Mouse (Mus musculus) fat pad, adult 2 months (tissue): ENCODE measurements around the gene Nrp1.

ENCODE experiments used
- DNase-seq: peaks from one replicate; pipeline ENCODE4 v3.0.0-alpha.2; 2011; ENCODE audit warnings: low read depth, low spot score; ENCODE audit errors: extremely low read depth

Nrp1 gene

DNA sequence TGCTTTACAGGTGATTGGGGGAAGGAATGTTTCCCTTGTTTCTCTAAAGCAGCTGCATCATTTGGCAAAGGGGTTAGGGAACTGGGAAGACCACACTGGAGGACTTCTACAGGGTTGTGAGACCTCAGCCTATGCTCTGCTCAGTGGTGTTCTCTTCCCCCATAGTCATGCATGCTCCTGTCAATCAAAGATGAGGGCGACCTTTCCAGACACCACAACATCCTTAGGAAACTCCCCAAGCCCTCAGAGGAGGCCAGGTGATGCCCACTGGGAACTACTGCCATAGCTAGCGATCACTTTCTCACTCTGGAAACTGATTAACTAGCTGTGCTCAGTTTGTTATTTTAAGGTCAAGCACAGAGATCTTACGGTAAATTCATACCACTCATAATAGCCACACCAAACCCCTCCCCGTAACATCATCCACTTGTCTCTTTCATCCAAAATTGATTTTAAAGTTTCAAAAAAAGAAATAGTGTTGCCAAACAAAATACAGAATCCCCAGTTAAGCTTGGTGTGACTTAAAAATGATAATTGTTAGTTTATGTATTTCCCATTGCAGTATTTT, 105.7 kb downstream of the Nrp1 start:
- DNase-seq, result no peak

DNA sequence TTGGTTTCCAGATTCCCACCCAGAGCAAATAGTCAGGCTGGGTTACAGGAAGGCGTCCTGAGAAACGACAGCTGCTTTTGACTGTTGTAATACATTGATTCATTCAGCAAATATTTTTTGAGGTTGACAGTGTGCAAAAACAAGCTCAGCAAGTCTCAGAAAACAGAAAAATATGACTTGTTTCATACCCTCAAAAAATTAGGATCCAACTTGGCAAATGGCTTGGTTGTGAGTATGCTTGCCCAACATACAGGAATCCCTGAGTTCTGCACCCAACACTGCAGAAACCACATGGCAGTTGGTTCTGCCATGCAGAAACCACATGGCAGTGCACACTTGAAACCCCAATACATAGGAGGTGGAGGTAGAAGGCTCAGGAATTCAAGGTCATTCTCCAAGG, 107.1 kb downstream of the Nrp1 start:
- no peak for DNase-seq

DNA sequence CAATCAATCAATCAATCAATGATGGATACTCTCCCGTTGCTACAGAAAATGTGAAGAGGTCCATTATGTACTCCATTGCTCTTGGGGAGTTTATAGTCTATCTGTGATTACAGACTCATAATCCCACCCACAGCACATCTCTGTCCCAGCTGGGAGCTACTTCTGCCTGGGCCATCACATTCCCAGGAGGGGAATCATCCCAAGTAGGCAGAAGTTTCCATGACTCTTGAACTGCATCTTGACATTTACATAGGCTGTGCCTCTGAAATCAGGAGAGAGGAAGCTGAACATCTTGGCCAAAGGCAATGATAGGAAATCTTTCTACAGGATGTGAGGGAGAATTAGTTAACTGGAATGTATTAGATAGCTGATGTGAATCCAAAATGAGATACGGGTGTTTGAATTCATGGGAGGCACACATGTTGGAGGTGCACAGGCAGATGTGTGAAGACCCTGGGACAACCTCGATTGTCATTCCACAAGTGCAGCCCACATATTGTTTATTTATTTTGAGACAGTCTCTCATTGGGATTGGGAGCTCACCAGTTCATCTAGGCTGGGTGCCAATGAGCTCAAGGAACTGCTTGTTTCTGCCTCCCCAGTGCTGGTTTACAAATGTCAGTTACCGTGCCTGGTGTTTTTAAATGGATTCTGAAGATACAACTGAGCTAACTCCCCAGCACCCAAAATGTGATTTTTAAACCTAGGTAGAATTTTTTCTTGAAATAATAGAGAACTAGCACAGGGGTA, 108.5 kb downstream of the Nrp1 start:
- no peak for DNase-seq

GRCm38 (mm10) chr8:128470097-128470496, 111.7 kb downstream of the Nrp1 start:
- DNase-seq, result no peak

- no peak for DNase-seq
Observed at GRCm38 (mm10) chr8:128471186-128471585, 112.8 kb downstream of the Nrp1 start.

GRCm38 (mm10) chr8:128472871-128473270, 114.5 kb downstream of the Nrp1 start:
- no peak for DNase-seq

- DNase-seq, result no peak
Observed at GRCm38 (mm10) chr8:128473456-128474239, 115.2 kb downstream of the Nrp1 start.

GRCm38 (mm10) chr8:128474614-128475013, 116.2 kb downstream of the Nrp1 start:
- no peak for DNase-seq

DNA sequence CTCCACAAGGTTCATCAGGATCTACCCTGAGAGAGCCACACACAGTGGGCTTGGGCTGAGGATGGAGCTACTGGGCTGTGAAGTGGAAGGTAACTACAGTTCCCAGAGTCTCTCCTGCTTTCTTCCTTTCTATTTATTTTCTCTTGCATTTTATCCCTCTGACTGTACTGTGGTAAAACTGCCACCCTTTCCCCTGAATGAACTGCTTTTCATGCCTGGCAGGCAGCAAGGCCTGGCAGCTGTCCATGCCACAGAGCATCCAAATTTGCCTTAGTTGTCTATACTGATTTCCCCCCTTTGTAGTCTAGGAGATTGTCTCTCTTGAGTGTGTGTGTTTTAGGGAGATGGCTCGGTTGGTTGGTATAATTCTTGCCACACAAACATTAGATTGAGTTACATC, 117.8 kb downstream of the Nrp1 start:
- no peak for DNase-seq

GRCm38 (mm10) chr8:128478017-128478416, 119.6 kb downstream of the Nrp1 start:
- DNase-seq, result no peak

DNA sequence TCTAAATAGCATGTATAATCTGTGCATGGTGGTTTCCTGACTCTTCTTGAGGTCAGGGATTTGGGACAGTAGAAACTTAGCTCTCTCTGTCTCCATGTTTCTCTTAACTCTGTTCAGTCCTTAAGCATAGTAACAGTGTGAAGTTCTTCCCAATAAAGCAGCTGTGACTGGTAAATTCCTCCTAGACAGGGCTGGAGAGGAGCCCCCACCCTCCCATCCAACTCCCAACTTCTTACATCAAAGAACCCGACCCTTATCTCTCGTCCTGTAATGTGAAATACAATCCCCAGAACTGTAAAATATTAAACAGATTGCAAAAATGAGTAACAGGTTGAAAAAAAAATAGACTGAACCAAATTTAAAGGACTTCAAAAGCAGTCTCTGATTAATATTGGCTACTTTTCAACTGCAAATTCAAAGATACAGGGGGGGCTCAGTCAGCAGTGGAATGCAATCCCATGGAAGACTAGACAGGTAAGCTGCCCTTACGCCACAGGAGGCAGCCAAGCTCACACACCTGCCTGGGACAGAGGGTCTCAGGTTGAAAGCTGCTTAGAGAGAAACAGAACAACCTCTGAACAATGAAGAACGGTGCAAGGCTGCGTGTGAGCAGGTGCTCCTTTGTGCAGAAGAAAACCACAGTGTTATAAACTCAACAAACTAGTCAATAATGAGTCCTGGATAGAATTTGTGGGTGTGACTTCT, 121.1 kb downstream of the Nrp1 start:
- DNase-seq, result no peak

DNA sequence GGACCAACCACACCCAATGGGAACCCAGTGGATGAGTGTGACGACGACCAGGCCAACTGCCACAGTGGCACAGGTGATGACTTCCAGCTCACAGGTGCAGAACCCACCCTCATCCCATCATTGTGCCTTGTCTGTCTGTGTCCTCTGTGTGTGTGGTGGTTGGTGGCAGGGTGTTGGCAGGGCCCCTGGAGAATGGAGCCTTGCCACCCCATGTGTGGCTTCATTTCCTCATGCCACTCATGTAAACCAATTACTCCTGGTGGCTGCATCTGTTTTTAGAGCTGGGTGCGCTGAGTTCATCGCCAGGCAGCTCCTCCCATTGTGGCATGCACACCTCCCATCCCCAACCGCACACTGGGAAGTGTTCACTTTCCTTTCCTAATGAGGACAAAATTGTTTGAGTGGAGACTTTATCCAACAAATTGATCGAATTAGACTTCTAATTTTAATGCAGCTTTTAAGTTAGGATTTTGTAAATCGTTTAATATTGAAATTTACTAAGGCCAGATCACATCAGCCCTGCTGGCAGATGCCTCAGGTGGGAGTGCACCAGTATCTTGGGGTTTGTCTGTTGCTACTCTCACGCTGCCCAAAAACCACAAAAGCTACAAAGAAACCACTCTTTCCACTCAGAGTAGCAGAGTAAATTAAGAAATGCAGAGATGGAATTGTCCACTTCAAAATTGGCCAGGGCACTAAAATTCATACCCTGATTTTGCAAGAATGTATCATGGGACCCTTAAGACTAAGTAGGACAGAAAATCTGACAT, 122.7 kb downstream of the Nrp1 start:
- DNase-seq, result no peak

GRCm38 (mm10) chr8:128483344-128483743, 124.9 kb downstream of the Nrp1 start:
- no peak for DNase-seq

DNA sequence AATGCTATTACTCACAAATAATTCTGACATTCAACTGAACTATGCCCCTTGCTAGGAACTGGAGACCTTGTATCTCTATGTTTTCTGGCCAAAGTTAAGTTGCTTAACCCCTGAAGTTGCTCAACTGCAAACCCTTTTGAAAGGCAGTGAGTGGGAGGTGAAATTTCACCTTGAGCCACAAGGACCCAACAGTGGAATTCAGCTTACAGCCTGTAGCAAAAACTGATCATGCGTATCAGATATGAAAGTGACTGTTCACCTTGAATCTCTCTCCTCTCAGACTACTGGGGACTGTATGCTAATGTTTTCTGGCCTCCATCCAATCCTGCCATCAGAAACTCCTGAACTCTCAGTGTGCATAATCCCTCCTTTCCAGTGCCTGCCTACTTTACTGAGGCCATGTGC, 126.3 kb downstream of the Nrp1 start:
- peak; percentile 57 for DNase-seq

GRCm38 (mm10) chr8:128486043-128486442, 127.6 kb downstream of the Nrp1 start:
- DNase-seq, result no peak

DNA sequence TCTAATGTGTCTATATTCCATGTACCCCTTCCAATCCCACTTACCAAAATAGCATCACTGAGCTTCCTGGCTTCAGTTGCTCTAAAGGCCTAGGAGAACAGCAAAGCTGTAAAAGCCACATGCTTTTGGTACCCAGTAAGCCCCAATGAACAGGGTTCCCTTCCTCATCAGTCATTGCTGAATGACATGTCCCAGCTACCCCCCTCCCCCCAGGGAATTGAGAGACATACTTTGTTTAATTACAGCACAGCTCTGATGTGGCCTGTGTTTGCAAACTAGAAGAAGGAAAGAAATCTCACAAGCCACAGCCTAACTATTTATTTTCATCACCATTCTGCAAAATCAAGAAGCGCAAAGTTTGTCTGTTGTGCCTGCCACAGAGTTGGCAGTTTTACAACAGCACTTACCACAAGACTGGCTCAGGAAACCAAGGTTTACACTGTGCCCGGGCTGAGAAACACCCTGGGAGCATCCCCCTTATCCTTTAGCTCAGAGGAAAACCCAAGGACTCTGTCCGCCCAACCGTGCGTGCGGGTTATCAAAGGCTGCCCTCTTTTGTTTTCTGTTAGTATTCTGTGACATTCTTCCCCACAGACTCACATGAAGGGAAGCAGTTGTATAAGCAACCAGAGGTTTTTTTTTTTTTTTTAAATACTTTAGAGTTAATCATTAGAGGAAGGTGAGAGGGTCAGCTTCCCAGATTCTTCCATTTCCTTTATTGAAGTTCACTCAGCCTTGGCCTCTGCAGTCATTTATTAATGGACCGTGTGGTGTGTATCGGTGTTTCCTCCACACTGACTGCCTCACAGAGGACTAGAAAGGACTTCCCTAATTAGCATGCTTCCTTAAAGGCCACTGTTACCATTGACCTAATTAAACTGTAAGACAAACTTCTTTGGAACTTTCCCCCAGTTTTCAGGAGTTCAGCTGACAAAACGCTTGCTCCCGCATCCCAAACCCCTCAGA, 129.8 kb downstream of the Nrp1 start:
- DNase-seq, result no peak

DNA sequence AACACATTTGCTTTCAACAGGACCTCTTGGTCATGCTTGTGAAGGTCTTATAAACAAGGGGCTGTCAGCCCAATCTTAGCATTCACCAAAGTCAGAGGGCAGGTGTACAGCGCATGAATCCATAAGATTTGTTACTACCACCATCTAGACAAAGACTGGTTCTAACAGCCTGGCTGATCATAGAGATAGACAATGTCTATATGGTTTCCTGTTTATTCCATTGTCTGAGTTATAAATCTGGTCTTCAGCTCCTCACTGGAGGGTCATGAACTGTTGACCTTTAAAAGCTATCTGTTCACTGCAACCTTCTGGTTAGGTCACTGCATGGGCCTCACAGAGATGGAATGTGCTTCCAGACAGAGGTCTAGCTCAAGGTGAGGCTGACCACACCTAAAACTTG, 130.9 kb downstream of the Nrp1 start:
- no peak for DNase-seq

DNA sequence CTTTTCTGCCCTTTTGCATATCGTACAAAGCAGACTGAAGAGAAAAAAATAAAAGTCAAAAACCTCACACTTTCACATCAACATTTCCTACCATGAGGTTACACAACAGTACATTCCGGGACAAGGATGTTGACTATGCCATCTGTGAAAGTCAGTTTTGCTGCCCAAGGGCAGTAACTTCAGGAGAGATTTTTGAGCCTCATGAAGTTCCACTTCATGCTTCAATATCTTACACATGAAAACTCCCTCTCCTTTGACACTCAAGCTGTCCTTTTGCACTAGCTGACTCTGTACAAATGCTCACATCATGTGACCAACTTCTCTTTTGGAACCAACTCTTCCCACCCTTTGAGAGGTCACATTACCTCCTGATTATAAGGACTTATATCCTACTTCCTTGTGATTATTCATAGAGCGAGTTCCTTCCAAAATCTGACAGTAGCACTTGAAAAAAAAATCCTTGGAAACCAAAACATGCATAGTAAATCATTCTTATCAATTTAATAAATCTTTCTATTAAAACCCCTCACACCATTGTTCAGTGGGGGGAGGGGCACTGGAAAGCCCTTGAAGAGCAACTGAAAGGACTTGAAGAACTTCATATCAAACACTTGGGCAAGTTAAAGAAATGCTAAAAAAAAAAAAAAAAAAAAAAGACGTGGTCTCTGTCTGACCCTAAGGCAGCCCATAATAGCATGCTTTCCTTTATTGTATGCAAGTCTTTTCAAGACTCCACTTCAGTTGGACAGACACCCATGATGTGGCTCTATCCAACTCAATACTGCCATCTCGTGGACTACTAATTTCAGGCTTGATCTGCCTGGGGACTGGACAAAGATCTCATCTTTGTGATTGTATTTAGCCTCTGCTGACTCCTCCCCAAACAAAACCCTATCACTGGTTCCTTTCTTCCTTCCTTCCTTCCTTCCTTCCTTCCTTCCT, 133.0 kb downstream of the Nrp1 start:
- DNase-seq, result no peak
